Mouse (Mus musculus): ENCODE results near the gene Tssc4. TPM values are rescaled to one million over a fixed set of nuclear protein-coding genes. Genes with fewer than 3 reads are reported as not detected.

Gene Tssc4
- polyA plus RNA-seq, 1 experiment from 2014 or later = 98.7 TPM

- Histone ChIP-seq H3K4me2 (ENCODE audit: low read length) (peak overlapping the region; percentile 93), H3K4me3 (ENCODE audit: low read length) (peak overlapping the region; percentile 86), H3K27ac (ENCODE audit: low read depth, low read length) (peak overlapping the region; percentile 78), H3K9me3 (ENCODE audit: control insufficient read depth, low read length) (no peaks in the 10 kb centered on the region), H3K36me3 (ENCODE audit: control insufficient read depth, insufficient read depth, low read length) (no peaks in the 10 kb centered on the region), H3K4me1 (ENCODE audit: control insufficient read depth, insufficient read depth, low read depth, low read length) (peaks cover 42% of the 10 kb centered on the region), H3K9ac (ENCODE audit: low read depth, low read length) (peak overlapping the region; percentile 81), H3K27me3 (replicated peaks; ENCODE audit: control insufficient read depth, insufficient read depth, low read length) (no peaks in the 10 kb centered on the region)
- peak; percentile 83 for ATAC-seq
- 0% methylated on average over 38 of the region's 46 CpGs for WGBS
These were observed 15.8 kb upstream of the Tssc4 start for GRCm38 (mm10) chr7:143053008-143053899.

GRCm38 (mm10) chr7:143053961-143054611 lies 15.0 kb upstream of the Tssc4 start:
- peaks cover 49% of the 10 kb centered on the region for H3K4me1 ChIP-seq (ENCODE audit: control insufficient read depth, insufficient read depth, low read depth, low read length)
- 53% methylated on average over 11 of the region's 11 CpGs for WGBS
- ATAC-seq = peak; percentile 25; the same call in 1 of the 2 replicates

GRCm38 (mm10) chr7:143054612-143054965 lies 14.5 kb upstream of the Tssc4 start:
- Histone ChIP-seq H3K4me3 (ENCODE audit: low read length) (peak overlapping the region; percentile 86), H3K9ac (ENCODE audit: low read depth, low read length) (peak overlapping the region; percentile 81), H3K4me1 (ENCODE audit: control insufficient read depth, insufficient read depth, low read depth, low read length) (peaks cover 51% of the 10 kb centered on the region), H3K4me2 (ENCODE audit: low read length) (peak overlapping the region; percentile 93), H3K36me3 (ENCODE audit: control insufficient read depth, insufficient read depth, low read length) (no peaks in the 10 kb centered on the region), H3K27ac (ENCODE audit: low read depth, low read length) (peak overlapping the region; percentile 78; the same call in 1 of the 2 replicates), H3K27me3 (replicated peaks; ENCODE audit: control insufficient read depth, insufficient read depth, low read length) (no peaks in the 10 kb centered on the region), H3K9me3 (ENCODE audit: control insufficient read depth, low read length) (no peaks in the 10 kb centered on the region)
- 33% methylated on average over 3 of the region's 3 CpGs for WGBS
- ATAC-seq = no peak

More at GRCm38 (mm10) chr7:143053961-143054611, 15.0 kb upstream of the Tssc4 start:
- H3K27me3 ChIP-seq (replicated peaks; ENCODE audit: control insufficient read depth, insufficient read depth, low read length) = no peaks in the 10 kb centered on the region
- H3K9me3 ChIP-seq (ENCODE audit: control insufficient read depth, low read length) = no peaks in the 10 kb centered on the region
- H3K4me3 ChIP-seq (ENCODE audit: low read length) = peak overlapping the region; percentile 86
- peak overlapping the region; percentile 78 for H3K27ac ChIP-seq (ENCODE audit: low read depth, low read length)
- H3K4me2 ChIP-seq (ENCODE audit: low read length) = peak overlapping the region; percentile 93
- peak overlapping the region; percentile 81 for H3K9ac ChIP-seq (ENCODE audit: low read depth, low read length)
- no peaks in the 10 kb centered on the region for H3K36me3 ChIP-seq (ENCODE audit: control insufficient read depth, insufficient read depth, low read length)

GRCm38 (mm10) chr7:143055001-143055400 lies 14.0 kb upstream of the Tssc4 start:
- Histone ChIP-seq H3K27ac (ENCODE audit: low read depth, low read length) (peak overlapping the region; percentile 18; the same call in 1 of the 2 replicates), H3K4me3 (ENCODE audit: low read length) (peak overlapping the region; percentile 86), H3K9ac (ENCODE audit: low read depth, low read length) (peak overlapping the region; percentile 81), H3K36me3 (ENCODE audit: control insufficient read depth, insufficient read depth, low read length) (peaks cover 1% of the 10 kb centered on the region; the same call in 1 of the 2 replicates), H3K4me1 (ENCODE audit: control insufficient read depth, insufficient read depth, low read depth, low read length) (peaks cover 51% of the 10 kb centered on the region), H3K27me3 (replicated peaks; ENCODE audit: control insufficient read depth, insufficient read depth, low read length) (no peaks in the 10 kb centered on the region), H3K9me3 (ENCODE audit: control insufficient read depth, low read length) (no peaks in the 10 kb centered on the region), H3K4me2 (ENCODE audit: low read length) (peak overlapping the region; percentile 93)
- WGBS = 87% methylated on average over 3 of the region's 3 CpGs
- ATAC-seq = no peak

- peak overlapping the region; percentile 93 for H3K4me2 ChIP-seq (ENCODE audit: low read length)
- 69% methylated on average over 11 of the region's 11 CpGs for WGBS
- H3K9me3 ChIP-seq (ENCODE audit: control insufficient read depth, low read length) = no peaks in the 10 kb centered on the region
- no peak for ATAC-seq
- H3K4me1 ChIP-seq (ENCODE audit: control insufficient read depth, insufficient read depth, low read depth, low read length) = peaks cover 51% of the 10 kb centered on the region
- H3K27me3 ChIP-seq (replicated peaks; ENCODE audit: control insufficient read depth, insufficient read depth, low read length) = no peaks in the 10 kb centered on the region
- H3K27ac ChIP-seq (ENCODE audit: low read depth, low read length) = peak overlapping the region; percentile 40
- peaks cover 4% of the 10 kb centered on the region; the same call in 1 of the 2 replicates for H3K36me3 ChIP-seq (ENCODE audit: control insufficient read depth, insufficient read depth, low read length)
- H3K9ac ChIP-seq (ENCODE audit: low read depth, low read length) = no peak overlapping the region
- H3K4me3 ChIP-seq (ENCODE audit: low read length) = peak overlapping the region; percentile 86
These were observed 13.4 kb upstream of the Tssc4 start for GRCm38 (mm10) chr7:143055499-143056186.

GRCm38 (mm10) chr7:143057023-143057422 lies 12.0 kb upstream of the Tssc4 start:
- 88% methylated on average over 5 of the region's 5 CpGs for WGBS
- peaks cover 49% of the 10 kb centered on the region for H3K4me1 ChIP-seq (ENCODE audit: control insufficient read depth, insufficient read depth, low read depth, low read length)
- ATAC-seq = no peak
- H3K36me3 ChIP-seq (ENCODE audit: control insufficient read depth, insufficient read depth, low read length) = peaks cover 4% of the 10 kb centered on the region; the same call in 1 of the 2 replicates
- H3K4me3 ChIP-seq (ENCODE audit: low read length) = no peak overlapping the region
- H3K27ac ChIP-seq (ENCODE audit: low read depth, low read length) = no peak overlapping the region
- H3K9me3 ChIP-seq (ENCODE audit: control insufficient read depth, low read length) = no peaks in the 10 kb centered on the region
- no peak overlapping the region for H3K9ac ChIP-seq (ENCODE audit: low read depth, low read length)
- H3K27me3 ChIP-seq (replicated peaks; ENCODE audit: control insufficient read depth, insufficient read depth, low read length) = no peaks in the 10 kb centered on the region
- H3K4me2 ChIP-seq (ENCODE audit: low read length) = no peak overlapping the region

- 86% methylated on average over 9 of the region's 9 CpGs for WGBS
- H3K4me2 ChIP-seq (ENCODE audit: low read length) = no peak overlapping the region
These were observed 11.3 kb upstream of the Tssc4 start for GRCm38 (mm10) chr7:143057667-143058220.

GRCm38 (mm10) chr7:143058221-143058697 lies 10.8 kb upstream of the Tssc4 start:
- H3K4me2 ChIP-seq (ENCODE audit: low read length) = no peak overlapping the region
- H3K27ac ChIP-seq (ENCODE audit: low read depth, low read length) = peak overlapping the region; percentile 55
- H3K4me3 ChIP-seq (ENCODE audit: low read length) = no peak overlapping the region
- H3K9me3 ChIP-seq (ENCODE audit: control insufficient read depth, low read length) = no peaks in the 10 kb centered on the region
- WGBS = 78% methylated on average over 5 of the region's 5 CpGs
- H3K9ac ChIP-seq (ENCODE audit: low read depth, low read length) = no peak overlapping the region
- no peak for ATAC-seq
- H3K4me1 ChIP-seq (ENCODE audit: control insufficient read depth, insufficient read depth, low read depth, low read length) = peaks cover 45% of the 10 kb centered on the region
- peaks cover 11% of the 10 kb centered on the region for H3K36me3 ChIP-seq (ENCODE audit: control insufficient read depth, insufficient read depth, low read length)
- no peaks in the 10 kb centered on the region for H3K27me3 ChIP-seq (replicated peaks; ENCODE audit: control insufficient read depth, insufficient read depth, low read length)

More at GRCm38 (mm10) chr7:143057667-143058220, 11.3 kb upstream of the Tssc4 start:
- 0 out of 2 replicates have a peak overlapping the region, but pooled peaks have one; percentile 55 for H3K27ac ChIP-seq (ENCODE audit: low read depth, low read length)
- peaks cover 45% of the 10 kb centered on the region for H3K4me1 ChIP-seq (ENCODE audit: control insufficient read depth, insufficient read depth, low read depth, low read length)
- no peaks in the 10 kb centered on the region for H3K9me3 ChIP-seq (ENCODE audit: control insufficient read depth, low read length)
- H3K4me3 ChIP-seq (ENCODE audit: low read length) = no peak overlapping the region
- ATAC-seq = no peak
- H3K27me3 ChIP-seq (replicated peaks; ENCODE audit: control insufficient read depth, insufficient read depth, low read length) = no peaks in the 10 kb centered on the region
- no peak overlapping the region for H3K9ac ChIP-seq (ENCODE audit: low read depth, low read length)
- H3K36me3 ChIP-seq (ENCODE audit: control insufficient read depth, insufficient read depth, low read length) = peaks cover 7% of the 10 kb centered on the region; the same call in 1 of the 2 replicates
